Mouse (Mus musculus): ENCODE data around the gene Aqp3. TPM values are rescaled to one million over a fixed set of nuclear protein-coding genes. Genes with fewer than 3 reads are reported as not detected.

The Aqp3 gene
- total RNA-seq (2015) (not detected in 2 replicates), total RNA-seq (2017) (not detected in 2 replicates)

DNA sequence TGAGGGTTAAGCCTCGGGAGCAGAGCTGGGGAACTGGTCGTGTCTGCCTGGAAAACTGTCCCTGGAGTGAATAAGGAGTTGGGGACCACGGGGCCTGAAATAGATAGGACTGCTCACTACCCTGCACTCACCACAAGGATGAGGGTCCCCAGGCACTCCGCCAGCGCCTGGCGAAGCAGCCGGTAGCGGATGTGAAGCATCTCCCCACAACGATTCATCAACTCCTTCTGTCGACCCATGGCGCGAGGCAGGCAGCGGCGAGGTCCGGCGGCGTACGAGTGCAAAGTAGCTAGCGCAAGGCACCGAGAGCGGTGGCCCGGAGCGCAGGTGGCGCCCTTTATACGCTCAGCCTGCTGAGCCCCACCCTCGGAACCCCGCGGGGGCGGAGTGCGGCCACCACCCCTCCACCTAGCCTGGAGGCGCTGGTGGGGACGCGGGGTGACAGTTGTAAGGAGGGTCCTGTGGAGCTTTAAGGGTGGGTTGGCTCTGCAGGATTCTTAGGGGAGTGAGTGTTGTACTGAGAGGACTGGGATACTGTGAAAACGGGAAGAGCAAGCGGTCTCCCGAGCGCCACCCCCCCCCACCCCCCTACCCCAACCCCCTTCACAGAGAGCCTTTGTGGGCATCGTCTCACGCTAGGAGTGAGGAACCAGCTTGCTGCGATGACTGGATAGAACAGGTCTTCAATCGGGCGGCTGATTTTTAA, at the start of gene Aqp3:
TSS of gene Aqp3 (minus strand) at position 313 of the 706 bp plus-strand sequence.
- peak; percentile 75 for ATAC-seq (replicated peaks; ENCODE audit: poor library complexity)

GRCm38 (mm10) chr4:41142601-41143000, 44.6 kb upstream of the Aqp3 start:
- no peak for ATAC-seq (replicated peaks; ENCODE audit: poor library complexity)

DNA sequence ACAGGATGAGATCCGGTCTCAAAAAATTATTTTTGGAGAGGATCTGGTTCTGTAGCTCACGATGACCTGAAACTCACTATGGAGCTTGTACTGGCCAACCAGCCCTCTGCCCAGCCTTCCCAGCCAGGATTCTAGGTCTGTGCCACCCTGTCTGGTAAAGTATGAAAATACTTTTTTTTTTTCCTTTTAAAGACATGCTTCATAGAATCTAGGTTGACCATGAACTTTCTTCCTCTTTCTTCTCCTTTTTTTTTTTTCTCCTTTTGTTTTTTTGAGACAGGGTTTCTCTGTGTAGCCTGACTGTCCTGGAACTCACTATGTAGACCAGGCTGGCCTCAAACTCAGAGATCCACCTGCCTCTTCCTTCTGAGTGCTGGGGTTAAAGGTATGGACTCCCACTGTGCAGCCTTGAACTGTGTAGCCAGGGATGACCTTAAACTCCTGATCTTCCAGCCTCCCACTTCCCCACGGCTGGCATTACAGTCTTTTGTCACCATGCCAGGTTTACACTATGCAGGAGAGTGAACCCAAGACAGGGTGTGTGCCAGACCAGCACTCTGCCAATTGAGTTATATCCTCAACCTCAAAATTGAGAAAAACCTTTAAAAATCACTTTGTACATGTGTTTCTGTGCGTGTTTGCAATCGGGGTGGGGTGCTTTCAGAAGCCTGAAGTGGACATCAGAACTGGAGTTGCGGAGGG, 42.3 kb upstream of the Aqp3 start:
- no peak for ATAC-seq (replicated peaks; ENCODE audit: poor library complexity)

DNA sequence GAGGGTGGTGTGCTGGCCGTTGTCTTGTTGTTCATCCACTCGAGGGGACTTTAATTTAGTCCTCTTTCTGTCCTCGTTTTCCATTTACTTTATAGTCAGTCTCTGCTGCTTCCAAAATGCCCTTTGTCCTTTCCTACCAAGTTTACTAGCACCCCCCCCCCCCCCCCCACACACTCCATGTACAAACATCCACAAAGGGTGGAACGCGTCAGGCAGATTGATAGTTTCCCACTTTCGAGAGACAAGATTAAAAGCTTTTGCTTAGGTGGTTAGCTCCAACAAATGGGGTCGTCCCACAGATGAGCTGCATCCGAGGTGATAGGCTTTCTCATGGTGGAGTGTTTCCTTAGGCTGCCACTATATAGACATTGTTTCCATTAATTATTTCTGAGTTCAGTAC, 38.8 kb upstream of the Aqp3 start:
- no peak for ATAC-seq (replicated peaks; ENCODE audit: poor library complexity)

DNA sequence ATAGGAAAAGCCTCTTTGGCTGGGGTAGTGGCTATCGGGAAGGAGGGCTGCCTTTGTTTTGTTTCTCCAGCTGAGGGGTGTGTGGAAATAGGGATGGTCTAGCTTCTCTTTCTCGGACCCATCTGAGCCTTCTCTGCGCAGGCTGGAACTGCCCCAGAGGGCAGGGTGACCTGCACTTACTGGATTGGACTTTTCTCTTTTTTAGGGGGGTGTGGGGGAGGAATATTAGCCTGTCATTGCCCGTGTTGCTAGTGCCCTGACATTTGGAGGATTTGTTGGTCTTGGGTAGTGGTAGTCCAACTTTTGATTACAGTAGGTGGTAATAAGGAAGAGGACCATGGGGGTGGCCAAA, 38.4 kb upstream of the Aqp3 start:
- ATAC-seq (replicated peaks; ENCODE audit: poor library complexity), result no peak

DNA sequence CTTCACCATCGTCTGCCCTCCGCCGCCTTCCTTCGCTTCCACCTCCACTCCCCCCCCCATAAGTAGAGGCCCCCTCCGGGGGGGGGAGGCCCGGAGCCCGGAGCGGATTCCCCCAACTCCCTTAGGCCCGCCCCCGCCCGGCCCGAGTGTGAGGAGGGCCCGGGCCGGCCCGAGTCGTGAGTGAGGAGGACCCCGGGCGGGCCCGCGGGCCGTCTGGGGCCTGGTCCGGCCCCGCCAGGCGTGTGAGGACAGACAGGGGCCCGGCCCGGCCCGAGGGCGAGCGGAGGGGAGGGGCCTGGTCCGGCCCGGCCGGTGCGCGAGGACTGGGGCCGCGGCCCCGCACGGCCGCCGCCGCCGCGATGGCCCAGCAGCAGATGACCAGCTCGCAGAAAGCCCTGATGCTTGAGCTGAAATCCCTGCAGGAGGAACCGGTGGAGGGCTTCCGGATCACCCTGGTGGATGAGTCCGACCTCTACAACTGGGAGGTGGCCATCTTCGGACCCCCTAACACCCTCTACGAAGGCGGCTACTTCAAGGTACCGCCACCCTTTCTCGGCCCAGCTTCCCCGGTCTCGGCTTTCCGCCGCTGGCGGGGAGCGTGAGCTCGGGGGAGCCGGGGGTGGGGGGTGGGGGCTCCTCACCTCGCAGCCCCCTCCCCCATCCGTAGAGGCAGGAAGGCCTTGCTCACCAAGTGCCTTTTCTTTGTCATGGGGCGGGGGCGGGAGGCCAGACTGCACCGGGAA, 37.9 kb upstream of the Aqp3 start, which contains the start of gene Ube2r2:
TSS of gene Ube2r2 (plus strand) at position 33 of the 743 bp plus-strand sequence.
- peak; percentile 12; the same call in 1 of the 2 replicates for ATAC-seq (replicated peaks; ENCODE audit: poor library complexity)

DNA sequence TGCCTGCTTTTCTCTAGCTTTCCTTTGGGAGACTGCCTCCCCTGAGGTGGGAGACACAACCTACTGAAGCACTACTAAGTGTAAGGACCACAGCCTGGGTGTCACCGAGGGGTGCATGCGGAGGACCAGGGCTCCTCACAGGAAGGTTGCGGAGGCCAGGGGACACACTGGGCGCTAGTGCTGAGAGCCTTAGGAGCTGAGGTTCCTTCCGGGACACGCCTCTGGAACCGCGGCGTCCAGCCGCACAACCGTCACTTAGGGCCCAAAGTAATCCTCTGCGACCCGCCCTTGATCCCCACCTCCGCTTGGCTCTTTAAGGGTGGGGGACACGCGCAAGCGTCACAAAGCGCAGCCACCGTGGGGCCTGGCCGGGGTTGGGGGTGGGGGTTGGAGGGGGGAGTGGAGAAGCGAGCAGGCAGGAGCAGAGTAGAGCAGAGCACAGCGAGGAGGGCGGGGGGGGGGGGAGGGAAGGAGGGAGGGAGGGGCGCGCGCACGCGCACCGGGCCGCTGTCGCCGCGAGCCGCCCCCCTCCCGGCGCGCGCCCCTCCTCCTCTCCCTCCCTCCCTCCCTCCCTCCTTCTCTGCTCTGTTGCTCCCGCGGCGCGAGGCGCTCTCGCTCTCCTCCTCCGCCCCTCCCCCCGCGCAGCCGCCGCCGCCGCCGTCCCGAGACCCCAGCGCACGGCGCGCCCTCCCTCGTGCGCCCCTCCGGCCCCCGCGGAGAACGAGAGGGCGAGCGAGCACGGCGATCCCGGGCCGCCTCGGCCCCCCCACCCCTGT, 37.1 kb upstream of the Aqp3 start:
- ATAC-seq (replicated peaks; ENCODE audit: poor library complexity), result peak; percentile 63

- ATAC-seq (replicated peaks; ENCODE audit: poor library complexity), result no peak
These were observed 35.7 kb upstream of the Aqp3 start for GRCm38 (mm10) chr4:41133529-41134291.

DNA sequence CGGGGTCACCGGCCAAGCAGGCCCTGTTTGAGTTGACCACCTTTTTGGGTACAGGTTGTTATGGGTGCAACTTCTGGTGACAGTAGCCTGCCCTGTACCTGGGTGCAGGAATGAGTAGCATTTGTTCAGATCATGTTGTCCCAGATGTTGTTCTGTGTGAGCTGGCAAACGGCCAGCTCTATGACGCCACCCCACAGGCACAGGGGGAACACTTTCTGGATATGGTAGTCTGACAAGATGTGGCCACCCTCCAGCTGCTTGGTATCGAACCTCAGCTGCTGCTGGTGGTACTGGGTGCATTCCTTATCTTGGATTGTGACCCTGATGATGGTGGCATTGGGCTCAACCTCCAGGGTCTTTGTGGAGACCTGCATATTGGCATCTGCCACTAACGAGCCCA, 34.5 kb upstream of the Aqp3 start:
- ATAC-seq (replicated peaks; ENCODE audit: poor library complexity), result no peak

DNA sequence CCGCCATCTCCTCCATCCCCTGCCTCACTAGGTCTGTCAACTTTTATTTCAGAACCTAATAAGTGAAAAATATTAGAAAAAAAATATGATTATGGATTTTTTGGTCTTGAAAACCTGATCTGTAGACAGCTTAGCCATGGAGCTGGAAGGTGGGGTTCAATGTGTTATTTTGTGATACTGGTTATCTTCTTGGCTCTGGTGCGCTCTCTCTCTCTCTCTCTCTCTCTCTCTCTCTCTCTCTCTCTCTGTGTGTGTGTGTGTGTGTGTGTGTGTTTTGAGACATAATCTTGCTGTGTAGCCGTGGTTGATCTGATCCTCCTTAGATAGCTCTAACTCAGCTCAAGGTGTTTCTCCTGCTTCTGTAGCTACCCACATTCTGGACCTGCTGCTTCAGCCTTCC, 31.9 kb upstream of the Aqp3 start:
- ATAC-seq (replicated peaks; ENCODE audit: poor library complexity), result peak; percentile 65

DNA sequence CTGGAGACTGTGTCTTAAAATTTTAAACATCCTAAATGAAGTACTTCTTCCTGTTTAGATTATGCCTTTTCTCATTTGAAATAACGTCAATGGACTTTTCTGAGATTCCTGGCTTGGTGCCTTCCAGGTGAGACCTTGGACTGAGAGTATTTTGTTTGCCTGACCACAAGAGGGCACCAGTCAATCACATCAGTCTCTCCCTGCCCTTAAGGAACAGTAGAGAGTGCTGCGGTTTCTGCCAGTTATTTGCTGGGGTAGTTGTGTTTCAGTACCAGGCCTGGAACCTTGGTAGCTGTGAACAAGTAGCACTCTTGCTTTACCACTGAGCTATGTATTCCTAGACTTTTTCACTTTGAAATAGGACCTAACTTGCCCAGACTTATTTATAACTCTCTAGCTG, 31.4 kb upstream of the Aqp3 start:
- peak; percentile 83 for ATAC-seq (replicated peaks; ENCODE audit: poor library complexity)

- ATAC-seq (replicated peaks; ENCODE audit: poor library complexity), result peak; percentile 99
These were observed 26.4 kb upstream of the Aqp3 start, which contains the start of gene Nol6 for GRCm38 (mm10) chr4:41124180-41124951. TSS of gene Nol6 (minus strand) at chr4:41124455.

DNA sequence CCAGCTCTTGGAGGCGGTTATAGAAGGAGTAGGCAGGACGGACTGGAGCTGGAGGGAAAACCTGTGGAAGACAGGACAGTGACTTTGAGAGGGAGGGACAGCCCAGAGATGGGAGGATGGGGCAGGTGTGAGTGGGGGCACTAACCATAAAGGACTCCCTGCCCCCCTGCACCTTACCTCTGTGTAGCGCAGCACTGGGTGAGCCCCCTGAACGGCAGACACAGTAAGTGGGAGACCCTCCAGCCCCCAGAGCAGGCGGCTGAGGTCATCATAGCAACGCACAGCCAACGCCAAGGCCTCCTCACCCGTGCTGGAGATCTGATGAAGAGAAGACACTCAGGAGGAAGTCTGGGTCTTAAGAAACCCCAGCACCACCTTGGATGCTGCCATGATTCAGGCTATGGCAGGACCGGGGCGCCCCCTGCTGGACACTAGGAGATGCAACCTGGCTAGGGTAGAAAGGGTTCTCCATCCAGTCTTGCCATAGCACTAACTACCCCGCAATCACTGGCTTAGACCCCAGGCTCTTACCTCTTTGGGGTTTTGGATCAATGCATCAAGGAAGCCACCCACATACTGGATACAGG, 20.8 kb upstream of the Aqp3 start:
- ATAC-seq (replicated peaks; ENCODE audit: poor library complexity), result peak; percentile 85

DNA sequence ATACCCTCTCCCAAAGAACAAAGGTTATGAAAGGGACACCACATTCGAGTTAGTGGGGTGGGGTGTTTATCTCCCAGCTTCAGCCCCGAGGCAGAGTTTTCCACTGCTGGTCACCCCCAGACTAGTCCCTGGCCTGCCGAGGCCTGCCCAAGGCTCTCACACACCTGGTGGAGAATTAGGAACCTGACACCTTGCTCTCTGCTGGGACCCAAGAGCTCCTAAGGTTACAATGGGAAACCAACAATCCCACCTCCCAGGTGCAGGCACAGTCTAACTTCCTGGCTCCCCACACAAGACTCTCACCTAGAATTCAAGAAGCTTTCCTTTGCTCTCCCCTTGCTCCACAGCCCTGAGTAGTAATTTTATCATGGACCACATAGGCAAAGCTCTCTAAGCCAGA, 18.8 kb upstream of the Aqp3 start:
- ATAC-seq (replicated peaks; ENCODE audit: poor library complexity), result no peak

DNA sequence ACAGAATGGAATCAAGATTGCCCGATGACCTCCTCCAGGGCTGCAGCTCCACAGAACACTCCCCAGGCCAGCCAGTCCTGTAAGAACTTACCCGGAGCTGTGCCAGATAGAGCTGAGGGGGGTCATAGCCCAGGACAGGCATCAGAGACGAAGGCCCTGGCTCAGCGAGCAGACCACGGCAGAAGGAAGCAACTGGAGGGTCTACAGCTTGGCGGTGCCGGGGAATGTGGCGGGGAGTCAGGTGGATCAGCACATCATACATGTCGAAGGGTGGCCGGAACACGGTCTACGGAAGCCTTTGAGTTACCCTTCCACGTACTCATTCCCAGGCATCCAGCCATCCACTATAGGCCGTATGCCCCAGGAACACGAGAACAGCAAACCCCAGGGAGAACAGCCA, 17.8 kb upstream of the Aqp3 start:
- ATAC-seq (replicated peaks; ENCODE audit: poor library complexity), result no peak

DNA sequence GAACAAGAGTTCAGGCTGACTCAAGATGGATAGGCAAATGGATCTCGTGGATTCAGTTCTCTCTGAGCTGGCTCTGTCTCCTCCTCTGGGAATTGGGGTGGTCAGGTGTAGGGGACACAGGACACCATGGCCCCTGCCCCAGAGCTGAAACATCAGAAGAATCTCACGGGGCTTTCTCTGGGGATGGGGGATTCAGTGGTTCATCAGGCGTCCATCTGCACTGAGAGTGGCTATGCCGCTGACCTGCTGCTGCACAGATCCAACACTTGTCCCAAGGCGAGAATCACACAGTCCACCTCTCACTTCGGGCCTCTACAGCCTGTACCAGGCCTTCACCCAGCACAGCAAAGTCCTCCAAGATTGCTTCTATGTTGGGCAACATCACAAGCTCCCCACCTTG, 17.1 kb upstream of the Aqp3 start:
- ATAC-seq (replicated peaks; ENCODE audit: poor library complexity), result no peak

- no peak for ATAC-seq (replicated peaks; ENCODE audit: poor library complexity)
These were observed 16.5 kb upstream of the Aqp3 start for GRCm38 (mm10) chr4:41114358-41115070.

GRCm38 (mm10) chr4:41108717-41109425, 10.9 kb upstream of the Aqp3 start:
- no peak for ATAC-seq (replicated peaks; ENCODE audit: poor library complexity)

Data from megakaryocyte progenitor cell, adult 5-6 weeks (primary cell).